Mouse (Mus musculus): ENCODE measurements around the gene Pold1.

DNA sequence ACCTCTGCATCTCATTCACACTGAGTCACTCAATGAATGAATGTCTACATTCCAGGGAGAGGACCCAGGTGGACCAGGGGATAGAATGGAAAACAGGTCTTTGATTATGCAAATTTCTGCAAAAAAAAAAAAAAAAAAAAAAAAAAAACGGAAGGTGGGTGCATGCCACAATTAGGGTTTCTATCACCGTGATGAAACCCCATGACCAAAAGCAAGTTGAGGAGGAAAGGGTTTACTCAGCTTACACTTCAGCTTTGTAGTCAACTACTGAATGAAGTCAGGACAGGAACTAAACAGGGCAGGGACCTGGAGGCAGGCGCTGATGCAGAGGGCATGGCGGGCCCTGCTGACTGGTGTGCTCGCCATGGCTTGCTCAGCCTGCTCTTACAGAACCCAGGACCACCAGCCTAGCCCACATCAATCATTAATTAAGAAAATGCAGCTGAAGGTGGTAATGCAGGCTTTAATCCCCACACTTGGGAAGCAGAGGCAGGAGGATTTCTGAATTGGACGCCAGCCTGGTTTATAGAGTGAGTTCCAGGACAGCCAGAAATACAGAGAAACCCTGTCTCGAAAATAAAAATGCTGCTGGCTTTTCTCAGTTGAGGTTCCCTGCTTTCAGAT, 63.0 kb downstream of the Pold1 start:
- TF ChIP-seq CTCF (IDR thresholded peaks at IDR 0.05; ENCODE audit: borderline replicate concordance, insufficient read depth, low read length) (no peak), POLR2A (IDR thresholded peaks at IDR 0.05; ENCODE audit: low read depth, low read length) (no peak)

Measured in embryonic fibroblast, embryonic 13.5 days (primary cell).